Mouse (Mus musculus) testis, adult 2 months (tissue): ENCODE measurements around the gene Myo1d.

Experiments
- CTCF ChIP-seq: fragments of 200-500 bp; IDR thresholded peaks from 2 replicates; pipeline ENCODE4 v1.5.1; 2012; ENCODE audit warnings: low read depth, mild to moderate bottlenecking, inconsistent platforms, low read length, moderate library complexity; ENCODE audit not compliant: control insufficient read depth, insufficient read depth, insufficient replicate concordance
- POLR2A ChIP-seq: fragments of 200-500 bp; IDR thresholded peaks from 2 replicates; pipeline ENCODE4 v1.6.1; 2012; ENCODE audit warnings: low read depth, mild to moderate bottlenecking, inconsistent platforms, low read length, moderate library complexity; ENCODE audit not compliant: control insufficient read depth

DNA sequence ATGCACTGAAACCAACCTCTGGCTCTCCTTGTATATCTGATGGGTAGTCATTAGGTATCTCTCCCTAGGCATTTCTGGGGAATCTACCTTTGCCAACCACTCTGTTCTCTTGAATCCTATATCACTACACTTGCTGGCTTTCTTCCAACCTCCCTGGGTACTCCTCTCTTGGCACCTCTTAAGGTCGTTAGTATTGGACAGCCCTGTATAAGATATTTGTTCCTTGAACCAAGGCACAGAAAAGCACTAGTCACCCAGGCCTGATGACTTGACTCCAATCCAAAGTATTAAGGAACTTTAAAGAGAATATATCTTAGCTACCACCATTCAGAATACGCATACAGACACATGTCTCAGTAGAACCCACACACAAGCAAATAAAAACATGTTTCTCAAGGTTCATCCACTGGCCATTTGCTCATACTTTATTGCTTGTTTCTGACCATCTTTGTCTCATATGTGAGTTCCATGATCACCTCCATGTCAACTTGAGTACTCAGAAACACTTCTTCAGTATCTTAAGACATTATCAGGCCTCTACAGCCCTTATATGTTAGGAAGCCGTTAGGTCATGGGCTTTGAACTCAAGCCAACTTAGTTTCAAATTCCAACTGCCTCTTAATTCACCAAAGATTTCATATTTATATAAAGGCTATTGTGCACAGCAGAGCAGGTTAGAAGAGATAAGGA is 18.4 kb downstream of the Myo1d start:
- TF ChIP-seq CTCF (no peak), POLR2A (no peak)
